Mouse (Mus musculus): Measurements from ENCODE around the gene Fhl1. TPM values are rescaled to one million over a fixed set of nuclear protein-coding genes. Genes with fewer than 3 reads are reported as not detected.

The Fhl1 gene
- polyA plus RNA-seq, 1 experiment from 2014 or later, result 89.6 TPM

- 63% methylated on average over 1 of the region's 1 CpGs for WGBS
- no peaks in the 10 kb centered on the region for H3K4me1 ChIP-seq
- H3K36me3 ChIP-seq, result no peaks in the 10 kb centered on the region
- no peak overlapping the region for H3K4me2 ChIP-seq (replicated peaks)
- no peak overlapping the region for H3K27ac ChIP-seq
- no peaks in the 10 kb centered on the region for H3K9me3 ChIP-seq
- no peak overlapping the region for H3K9ac ChIP-seq
- ATAC-seq (ENCODE audit: low FRiP score, low read depth), result no peak
- no peak overlapping the region for H3K4me3 ChIP-seq
- no peaks in the 10 kb centered on the region for H3K27me3 ChIP-seq
These were observed 18.9 kb upstream of the Fhl1 start for GRCm38 (mm10) chrX:56712666-56713065.

GRCm38 (mm10) chrX:56722559-56722958, 9.0 kb upstream of the Fhl1 start:
- Histone ChIP-seq H3K27me3 (no peaks in the 10 kb centered on the region), H3K4me1 (no peaks in the 10 kb centered on the region), H3K4me3 (no peak overlapping the region), H3K9ac (no peak overlapping the region), H3K27ac (no peak overlapping the region), H3K9me3 (no peaks in the 10 kb centered on the region), H3K4me2 (replicated peaks) (no peak overlapping the region), H3K36me3 (no peaks in the 10 kb centered on the region)
- no peak for ATAC-seq (ENCODE audit: low FRiP score, low read depth)
- 81% methylated on average over 8 of the region's 8 CpGs for WGBS

GRCm38 (mm10) chrX:56728507-56728906, 3.1 kb upstream of the Fhl1 start:
- H3K4me1 ChIP-seq, result no peaks in the 10 kb centered on the region
- no peak overlapping the region for H3K9ac ChIP-seq
- H3K4me2 ChIP-seq (replicated peaks), result no peak overlapping the region
- no peak for ATAC-seq (ENCODE audit: low FRiP score, low read depth)
- no peaks in the 10 kb centered on the region for H3K27me3 ChIP-seq
- H3K9me3 ChIP-seq, result no peaks in the 10 kb centered on the region
- no peak overlapping the region for H3K4me3 ChIP-seq
- no peak overlapping the region for H3K27ac ChIP-seq
- no peaks in the 10 kb centered on the region for H3K36me3 ChIP-seq
- 75% methylated on average over 3 of the region's 3 CpGs for WGBS

GRCm38 (mm10) chrX:56730828-56731305, 720 bp upstream of the Fhl1 start:
- peak overlapping the region; percentile 68 for H3K9ac ChIP-seq
- H3K4me1 ChIP-seq, result no peaks in the 10 kb centered on the region
- no peaks in the 10 kb centered on the region for H3K36me3 ChIP-seq
- no peaks in the 10 kb centered on the region for H3K9me3 ChIP-seq
- H3K27me3 ChIP-seq, result no peaks in the 10 kb centered on the region
- WGBS, result 20% methylated on average over 10 of the region's 10 CpGs
- peak overlapping the region; percentile 66 for H3K4me2 ChIP-seq (replicated peaks)
- no peak overlapping the region for H3K27ac ChIP-seq
- peak overlapping the region; percentile 54 for H3K4me3 ChIP-seq
- peak; percentile 41 for ATAC-seq (ENCODE audit: low FRiP score, low read depth)

- 16% methylated on average over 3 of the region's 3 CpGs for WGBS
These were observed 814 bp downstream of the Fhl1 start for GRCm38 (mm10) chrX:56732401-56732800.

GRCm38 (mm10) chrX:56734436-56734835, 2.8 kb downstream of the Fhl1 start:
- Histone ChIP-seq H3K9me3 (no peaks in the 10 kb centered on the region), H3K36me3 (no peaks in the 10 kb centered on the region), H3K4me1 (no peaks in the 10 kb centered on the region), H3K4me3 (no peak overlapping the region), H3K27ac (no peak overlapping the region), H3K9ac (no peak overlapping the region), H3K4me2 (replicated peaks) (no peak overlapping the region), H3K27me3 (no peaks in the 10 kb centered on the region)
- ATAC-seq (ENCODE audit: low FRiP score, low read depth), result no peak
- 31% methylated on average over 5 of the region's 5 CpGs for WGBS

More at GRCm38 (mm10) chrX:56732401-56732800, 814 bp downstream of the Fhl1 start:
- Histone ChIP-seq H3K9ac (no peak overlapping the region), H3K27me3 (no peaks in the 10 kb centered on the region), H3K4me2 (replicated peaks) (peak overlapping the region; percentile 66), H3K36me3 (no peaks in the 10 kb centered on the region), H3K27ac (no peak overlapping the region), H3K4me3 (peak overlapping the region; percentile 54), H3K4me1 (no peaks in the 10 kb centered on the region), H3K9me3 (no peaks in the 10 kb centered on the region)
- ATAC-seq (ENCODE audit: low FRiP score, low read depth), result no peak

GRCm38 (mm10) chrX:56736226-56736625, 4.6 kb downstream of the Fhl1 start:
- no peaks in the 10 kb centered on the region for H3K36me3 ChIP-seq
- H3K4me1 ChIP-seq, result no peaks in the 10 kb centered on the region
- no peak overlapping the region for H3K27ac ChIP-seq
- H3K9ac ChIP-seq, result no peak overlapping the region
- 35% methylated on average over 1 of the region's 1 CpGs for WGBS
- no peak for ATAC-seq (ENCODE audit: low FRiP score, low read depth)
- H3K27me3 ChIP-seq, result no peaks in the 10 kb centered on the region
- H3K9me3 ChIP-seq, result no peaks in the 10 kb centered on the region
- no peak overlapping the region for H3K4me2 ChIP-seq (replicated peaks)
- no peak overlapping the region for H3K4me3 ChIP-seq

GRCm38 (mm10) chrX:56737848-56738554, 6.4 kb downstream of the Fhl1 start:
- Histone ChIP-seq H3K4me3 (no peak overlapping the region), H3K9me3 (no peaks in the 10 kb centered on the region), H3K4me1 (no peaks in the 10 kb centered on the region), H3K36me3 (no peaks in the 10 kb centered on the region), H3K27ac (no peak overlapping the region), H3K9ac (no peak overlapping the region), H3K27me3 (no peaks in the 10 kb centered on the region), H3K4me2 (replicated peaks) (no peak overlapping the region)
- no peak for ATAC-seq (ENCODE audit: low FRiP score, low read depth)
- WGBS, result 71% methylated on average over 5 of the region's 5 CpGs

GRCm38 (mm10) chrX:56741428-56741827, 9.8 kb downstream of the Fhl1 start:
- Histone ChIP-seq H3K4me2 (replicated peaks) (no peak overlapping the region), H3K9ac (no peak overlapping the region), H3K4me3 (no peak overlapping the region), H3K27ac (no peak overlapping the region), H3K9me3 (no peaks in the 10 kb centered on the region), H3K36me3 (no peaks in the 10 kb centered on the region), H3K4me1 (no peaks in the 10 kb centered on the region), H3K27me3 (no peaks in the 10 kb centered on the region)
- ATAC-seq (ENCODE audit: low FRiP score, low read depth), result no peak
- WGBS, result 78% methylated on average over 3 of the region's 3 CpGs

- Histone ChIP-seq H3K4me3 (no peak overlapping the region), H3K9me3 (no peaks in the 10 kb centered on the region), H3K4me2 (replicated peaks) (no peak overlapping the region), H3K4me1 (no peaks in the 10 kb centered on the region), H3K27me3 (no peaks in the 10 kb centered on the region), H3K9ac (no peak overlapping the region), H3K27ac (no peak overlapping the region), H3K36me3 (no peaks in the 10 kb centered on the region)
- no peak for ATAC-seq (ENCODE audit: low FRiP score, low read depth)
- 61% methylated on average over 4 of the region's 4 CpGs for WGBS
These were observed 19.9 kb downstream of the Fhl1 start for GRCm38 (mm10) chrX:56751536-56751935.

GRCm38 (mm10) chrX:56752144-56752543, 20.6 kb downstream of the Fhl1 start:
- WGBS, result 69% methylated on average over 6 of the region's 6 CpGs
- no peak for ATAC-seq (ENCODE audit: low FRiP score, low read depth)
- H3K27me3 ChIP-seq, result no peaks in the 10 kb centered on the region

GRCm38 (mm10) chrX:56753317-56754289, 22.0 kb downstream of the Fhl1 start:
- ATAC-seq (ENCODE audit: low FRiP score, low read depth), result no peak
- 81% methylated on average over 8 of the region's 8 CpGs for WGBS
- Histone ChIP-seq H3K4me1 (no peaks in the 10 kb centered on the region), H3K36me3 (no peaks in the 10 kb centered on the region), H3K4me2 (replicated peaks) (no peak overlapping the region), H3K27me3 (no peaks in the 10 kb centered on the region), H3K4me3 (no peak overlapping the region), H3K27ac (no peak overlapping the region), H3K9ac (no peak overlapping the region), H3K9me3 (no peaks in the 10 kb centered on the region)

More at GRCm38 (mm10) chrX:56752144-56752543, 20.6 kb downstream of the Fhl1 start:
- no peak overlapping the region for H3K4me2 ChIP-seq (replicated peaks)
- H3K4me1 ChIP-seq, result no peaks in the 10 kb centered on the region
- no peak overlapping the region for H3K27ac ChIP-seq
- no peaks in the 10 kb centered on the region for H3K36me3 ChIP-seq
- no peak overlapping the region for H3K9ac ChIP-seq
- no peak overlapping the region for H3K4me3 ChIP-seq
- H3K9me3 ChIP-seq, result no peaks in the 10 kb centered on the region
